Comparison of ENCODE assay signal across 28 mouse cellular contexts in genomic region chr4:141941289-141941688, GRCm38 (mm10).
DNase-seq lines count a peak whose midpoint lies in the region; ATAC-seq and TF ChIP-seq lines count a peak whose summit lies in the region.
"Had no signal": no experiment of that assay in that cellular context is flagged by ENCODE, and none has a peak within 500 bp of the region (broad histone marks: within the 10 kb centered on the region; RNA-seq: fewer than 3 reads in every experiment).

No protein-coding gene starts in this region.

- ATAC-seq in liver, embryonic 11.5 days (replicated peaks; ENCODE audit: low FRiP score), result no peak
- ATAC-seq in liver, postnatal 0 days, result no peak
- ATAC-seq: forebrain, embryonic 14.5 days; forebrain, postnatal 0 days; Patski had no signal

- no peak for DNase-seq in heart, embryonic 10.5 days (ENCODE audit: low spot score)
- no peak for DNase-seq in heart, postnatal 25 days (ENCODE audit: low spot score)
- no peak for DNase-seq in layer of hippocampus, adult 2 months (ENCODE audit: low spot score in 2 of 2)
- DNase-seq in layer of hippocampus, postnatal 14 days (ENCODE audit: low spot score in 2 of 2), result no peak
- DNase-seq in liver, embryonic 11.5 days (ENCODE audit: low spot score), result no peak
- DNase-seq in liver, postnatal 0 days, result no peak
- no peak for DNase-seq in kidney, postnatal 36 days
- DNase-seq: adrenal gland, postnatal 10 days; adrenal gland, postnatal 36 days; cerebellum, adult 11 months; cerebellum, adult 2 months; cerebellum, adult 9-11 months; cerebellum, postnatal 25 days; forebrain, postnatal 0 days; gastrocnemius, adult 2 months; gastrocnemius, postnatal 14 days; heart, adult 11 months; heart, postnatal 10 days; heart, postnatal 4 days had no signal

- no peak for TF ChIP-seq EP300 in liver, postnatal 0 days (IDR thresholded peaks at IDR 0.05; ENCODE audit: low read depth)

- intact Hi-C loops in heart, postnatal 25 days (cut with DNase I), result no loop called here

- no peak overlapping the region for H3K4me2 ChIP-seq in liver, embryonic 11.5 days
- H3K4me2 ChIP-seq in liver, postnatal 0 days (ENCODE audit: low read depth, low read length), result no peak overlapping the region
- H3K4me2 ChIP-seq: embryonic facial prominence, embryonic 12.5 days; embryonic facial prominence, embryonic 15.5 days; heart, embryonic 12.5 days; heart, embryonic 15.5 days; hindbrain, embryonic 12.5 days; hindbrain, embryonic 15.5 days had no signal

- peaks cover 3% of the 10 kb centered on the region for H3K9me3 ChIP-seq in heart, embryonic 10.5 days
- no peaks in the 10 kb centered on the region for H3K9me3 ChIP-seq in liver, embryonic 11.5 days (ENCODE audit: control insufficient read depth, low read length)
- H3K9me3 ChIP-seq in liver, postnatal 0 days (ENCODE audit: low read length), result no peaks in the 10 kb centered on the region
- H3K9me3 ChIP-seq: embryonic facial prominence, embryonic 12.5 days; embryonic facial prominence, embryonic 15.5 days; heart, embryonic 15.5 days; hindbrain, embryonic 12.5 days; hindbrain, embryonic 15.5 days had no signal

- H3K27me3 ChIP-seq in heart, embryonic 10.5 days (ENCODE audit: insufficient read depth, poor library complexity, severe bottlenecking), result no peaks in the 10 kb centered on the region; the same call in 1 of the 2 replicates
- no peaks in the 10 kb centered on the region for H3K27me3 ChIP-seq in liver, embryonic 11.5 days (replicated peaks; ENCODE audit: control insufficient read depth, insufficient read depth, low read length)
- H3K27me3 ChIP-seq in liver, postnatal 0 days (ENCODE audit: insufficient read depth, low read length), result no peaks in the 10 kb centered on the region
- H3K27me3 ChIP-seq: embryonic facial prominence, embryonic 12.5 days; embryonic facial prominence, embryonic 15.5 days; heart, embryonic 12.5 days; heart, embryonic 15.5 days; hindbrain, embryonic 12.5 days; hindbrain, embryonic 15.5 days; Patski had no signal

- WGBS in heart, embryonic 10.5 days, result 82% methylated on average over 8 of the region's 8 CpGs
- WGBS in liver, embryonic 11.5 days, result 81% methylated on average over 8 of the region's 8 CpGs
- 71% methylated on average over 8 of the region's 8 CpGs for WGBS in liver, postnatal 0 days (ENCODE audit: insufficient replicate concordance)

- H3K4me3 ChIP-seq in heart, embryonic 10.5 days, result no peak overlapping the region
- H3K4me3 ChIP-seq in layer of hippocampus, adult 2 months, result no peak overlapping the region
- H3K4me3 ChIP-seq in liver, embryonic 11.5 days (ENCODE audit: low read depth, low read length), result no peak overlapping the region
- H3K4me3 ChIP-seq in liver, postnatal 0 days (ENCODE audit: low read depth, low read length), result no peak overlapping the region
- H3K4me3 ChIP-seq: embryonic facial prominence, embryonic 12.5 days; embryonic facial prominence, embryonic 15.5 days; gastrocnemius, adult 2 months; heart, embryonic 12.5 days; heart, embryonic 15.5 days; hindbrain, embryonic 12.5 days; hindbrain, embryonic 15.5 days had no signal

- peak overlapping the region; percentile 56; the same call in 1 of the 2 replicates for H3K27ac ChIP-seq in heart, embryonic 10.5 days
- H3K27ac ChIP-seq in layer of hippocampus, adult 2 months, result peak overlapping the region; percentile 77
- H3K27ac ChIP-seq in liver, embryonic 11.5 days (ENCODE audit: low read depth, low read length), result peak overlapping the region; percentile 13; the same call in 1 of the 2 replicates
- H3K27ac ChIP-seq in liver, postnatal 0 days (ENCODE audit: low read depth), result no peak overlapping the region
- H3K27ac ChIP-seq: embryonic facial prominence, embryonic 12.5 days; embryonic facial prominence, embryonic 15.5 days; gastrocnemius, adult 2 months; heart, embryonic 15.5 days; hindbrain, embryonic 12.5 days; hindbrain, embryonic 15.5 days had no signal

- TF ChIP-seq CTCF in layer of hippocampus, adult 2 months (conservative IDR thresholded peaks at IDR 0.05), result no peak
- TF ChIP-seq CTCF in liver, postnatal 0 days (IDR thresholded peaks at IDR 0.05; ENCODE audit: low read depth), result no peak

- H3K36me3 ChIP-seq in heart, embryonic 10.5 days, result peaks cover 5% of the 10 kb centered on the region; the same call in 1 of the 2 replicates
- H3K36me3 ChIP-seq in liver, embryonic 11.5 days (ENCODE audit: control insufficient read depth, insufficient read depth, low read length), result no peaks in the 10 kb centered on the region
- no peaks in the 10 kb centered on the region for H3K36me3 ChIP-seq in liver, postnatal 0 days (replicated peaks; ENCODE audit: insufficient read depth, low read length)
- H3K36me3 ChIP-seq: embryonic facial prominence, embryonic 12.5 days; embryonic facial prominence, embryonic 15.5 days; G1E; heart, embryonic 12.5 days; heart, embryonic 15.5 days; hindbrain, embryonic 12.5 days; hindbrain, embryonic 15.5 days had no signal

- H3K4me1 ChIP-seq in heart, embryonic 10.5 days, result peaks cover 32% of the 10 kb centered on the region
- peaks cover 8% of the 10 kb centered on the region for H3K4me1 ChIP-seq in liver, embryonic 11.5 days (replicated peaks; ENCODE audit: control insufficient read depth, insufficient read depth, low read length)
- peaks cover 12% of the 10 kb centered on the region for H3K4me1 ChIP-seq in liver, postnatal 0 days (ENCODE audit: insufficient read depth)
- H3K4me1 ChIP-seq: embryonic facial prominence, embryonic 12.5 days; embryonic facial prominence, embryonic 15.5 days; hindbrain, embryonic 15.5 days had no signal

- H3K9ac ChIP-seq in liver, embryonic 11.5 days (ENCODE audit: low read depth, low read length), result no peak overlapping the region
- H3K9ac ChIP-seq in liver, postnatal 0 days (replicated peaks), result no peak overlapping the region
- H3K9ac ChIP-seq: embryonic facial prominence, embryonic 12.5 days; embryonic facial prominence, embryonic 15.5 days; forebrain, postnatal 0 days; heart, embryonic 12.5 days; heart, embryonic 15.5 days; hindbrain, embryonic 12.5 days; hindbrain, embryonic 15.5 days had no signal
